Mouse (Mus musculus) heart, postnatal 0 days (tissue): ENCODE measurements around the gene Adar. TPM values are rescaled to one million over a fixed set of nuclear protein-coding genes. Genes with fewer than 3 reads are reported as not detected.

Experiments used
- ATAC-seq: fragments of 200-750 bp; cut with Nextera tagmentation; 2 replicates; pipeline ENCODE4 v1.8.0; 2017; ENCODE audit warnings: low read depth, moderate number of reproducible peaks, moderate library complexity; ENCODE audit not compliant: insufficient read depth
- DNase-seq: peaks from one replicate; pipeline ENCODE4 v3.0.0-alpha.2; 2016; ENCODE audit warnings: low spot score
- H3K27ac ChIP-seq: fragments of 300-500 bp; sonication (generic); 2 replicates; pipeline ENCODE4 v1.5.1; 2014; ENCODE audit warnings: low read depth, mild to moderate bottlenecking
- H3K27me3 ChIP-seq: fragments of 300-500 bp; sonication (generic); 2 replicates; pipeline ENCODE4 v1.6.1; 2014; ENCODE audit warnings: low read length, mixed read lengths; ENCODE audit not compliant: control insufficient read depth, insufficient read depth
- H3K36me3 ChIP-seq: fragments of 300-500 bp; sonication (generic); replicated peaks from 2 replicates; pipeline ENCODE4 v1.6.1; 2014; ENCODE audit warnings: low read length, mixed read lengths; ENCODE audit not compliant: control insufficient read depth, insufficient read depth
- H3K4me1 ChIP-seq: fragments of 300-500 bp; sonication (generic); 2 replicates; pipeline ENCODE4 v1.6.1; 2014; ENCODE audit warnings: antibody characterized with exemption; ENCODE audit not compliant: control insufficient read depth, insufficient read depth
- H3K4me2 ChIP-seq: fragments of 300-500 bp; sonication (generic); 2 replicates; pipeline ENCODE4 v1.6.1; 2014; ENCODE audit warnings: low read depth, mild to moderate bottlenecking, low read length, moderate library complexity
- H3K4me3 ChIP-seq: fragments of 300-500 bp; sonication (generic); 2 replicates; pipeline ENCODE4 v1.5.1; 2014; ENCODE audit warnings: low read depth, low read length
- H3K9ac ChIP-seq: fragments of 300-500 bp; sonication (generic); replicated peaks from 2 replicates; pipeline ENCODE4 v1.6.1; 2014; ENCODE audit warnings: low read depth, low read length, mixed read lengths
- H3K9me3 ChIP-seq: fragments of 300-500 bp; sonication (generic); replicated peaks from 2 replicates; pipeline ENCODE4 v1.6.1; 2016; ENCODE audit warnings: low read length; ENCODE audit not compliant: control insufficient read depth
- CTCF ChIP-seq: IDR thresholded peaks from 2 replicates; pipeline ENCODE4 v1.5.1; 2016; ENCODE audit warnings: antibody characterized with exemption, control low read depth, low read depth
- EP300 ChIP-seq: IDR thresholded peaks from 2 replicates; pipeline ENCODE4 v1.6.1; 2016; ENCODE audit warnings: antibody characterized with exemption, low read depth
- WGBS: fragments of 180-500 bp; shearing (Covaris S2); extraction: QIAGEN DNeasy Blood & Tissue Kit; methylation state at CpG from one replicate; pipeline ENCODE4 v1.1.7; 2014; 5-methylcytosine and 5-hydroxymethylcytosine counted together
- polyA plus RNA-seq: library from polyadenylated mRNA; unstranded; fragments of >200 nt; fragmentation: Nextera tagmentation; extraction: Ambion mirVana; gene quantifications from 2 replicates; pipeline ENCODE4 v1.2.1, GENCODE M21; 2015
- total RNA-seq: library from RNA; depleted of rRNA; stranded (reverse); fragments of >200 nt; gene quantifications from 2 replicates; pipeline ENCODE4 v1.2.3, GENCODE M21; 2014; ENCODE audit warnings: low replicate concordance

Adar gene
- total and polyA plus RNA-seq, 2 experiments from 2014 or later = 4.4 to 36.7 TPM

DNA sequence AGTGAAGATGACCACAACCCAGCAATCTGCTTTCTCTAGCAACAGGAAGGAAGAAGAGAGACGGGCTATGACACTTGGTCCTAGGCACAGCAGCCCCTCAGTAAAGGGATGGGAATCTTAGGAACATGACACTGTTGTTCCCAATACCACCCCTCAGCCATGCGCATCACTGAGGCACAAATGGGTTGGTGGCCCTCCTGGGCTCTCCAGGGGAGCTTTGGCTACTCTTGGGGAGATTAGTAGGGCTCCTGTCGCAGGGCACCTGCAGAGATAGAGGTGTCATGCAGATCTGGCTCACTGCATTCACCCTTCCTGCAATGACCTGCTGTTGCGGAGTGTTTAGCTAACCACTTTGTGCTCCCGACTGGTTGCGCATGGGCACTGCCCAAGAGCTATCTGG, 71.5 kb downstream of the Adar start:
- Histone ChIP-seq H3K9me3 (no peaks in the 10 kb centered on the region), H3K4me1 (no peaks in the 10 kb centered on the region), H3K9ac (no peak overlapping the region), H3K4me3 (no peak overlapping the region), H3K36me3 (peaks cover 25% of the 10 kb centered on the region), H3K4me2 (no peak overlapping the region), H3K27me3 (0 out of 2 replicates have a peak, but pooled peaks cover 3% of the 10 kb centered on the region), H3K27ac (no peak overlapping the region)
- TF ChIP-seq EP300 = no peak
- no peak for TF ChIP-seq CTCF
- WGBS = 78% methylated on average over 6 of the region's 6 CpGs
- ATAC-seq (no peak), DNase-seq (no peak)

DNA sequence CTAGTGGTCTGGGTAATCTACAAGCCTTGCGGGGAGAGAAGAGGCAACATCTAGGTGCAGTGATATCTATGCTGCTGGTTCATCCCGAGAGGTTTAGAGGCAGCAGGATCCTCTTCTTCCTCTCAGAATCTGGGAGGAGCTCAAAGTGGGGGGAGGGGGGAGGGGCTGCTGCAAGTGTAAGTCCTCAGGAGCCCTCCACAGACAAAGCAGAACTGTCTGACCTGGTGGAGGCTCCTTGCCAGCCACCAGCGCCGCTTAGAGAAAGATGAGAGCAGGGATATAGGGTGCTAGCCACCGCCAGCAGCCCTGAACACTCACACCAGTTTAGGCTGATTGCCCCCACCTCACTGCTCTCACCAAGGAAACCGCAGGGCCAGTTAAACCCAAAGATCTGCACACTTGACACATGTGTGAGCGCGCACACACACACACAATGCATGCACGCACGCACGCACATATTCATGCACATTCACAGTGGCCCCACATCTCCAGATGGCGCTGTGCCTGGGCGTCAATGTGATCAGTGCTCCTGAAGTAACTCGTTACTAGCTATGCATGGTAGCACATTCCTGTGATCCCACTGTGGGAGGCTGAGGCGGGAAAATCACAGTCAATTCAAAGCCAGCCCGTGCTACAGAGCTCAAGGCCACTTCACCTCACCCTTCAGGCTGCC, 74.0 kb downstream of the Adar start:
- H3K4me3 ChIP-seq = no peak overlapping the region
- 0 out of 2 replicates have a peak, but pooled peaks cover 3% of the 10 kb centered on the region for H3K27me3 ChIP-seq
- 69% methylated on average over 16 of the region's 16 CpGs for WGBS
- no peak overlapping the region for H3K27ac ChIP-seq
- no peaks in the 10 kb centered on the region for H3K4me1 ChIP-seq
- TF ChIP-seq EP300 (no peak), CTCF (no peak)
- ATAC-seq (no peak), DNase-seq (no peak)
- H3K4me2 ChIP-seq = no peak overlapping the region
- H3K36me3 ChIP-seq = no peaks in the 10 kb centered on the region
- no peak overlapping the region for H3K9ac ChIP-seq
- no peaks in the 10 kb centered on the region for H3K9me3 ChIP-seq

DNA sequence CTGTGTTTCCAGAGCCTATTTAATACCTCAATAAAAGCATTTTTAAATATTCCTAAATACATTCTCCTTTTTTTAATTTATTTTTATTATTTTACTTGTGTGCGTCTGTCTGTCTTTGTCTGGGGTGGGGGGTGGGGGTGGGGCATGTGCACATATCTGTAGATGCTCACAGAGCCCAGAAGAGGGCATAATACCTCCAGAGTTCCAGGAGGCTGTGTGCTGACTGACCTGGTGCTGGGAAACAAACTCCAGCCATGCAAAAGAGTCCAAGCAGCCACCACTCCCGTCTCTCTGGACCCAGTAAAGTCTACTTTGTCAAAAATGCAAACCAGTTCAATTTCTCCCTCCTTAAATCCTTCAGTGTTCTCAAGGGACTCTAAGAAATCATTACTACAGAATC, 79.8 kb downstream of the Adar start:
- WGBS = 54% methylated on average over 2 of the region's 2 CpGs
- Histone ChIP-seq H3K27me3 (no peaks in the 10 kb centered on the region), H3K9me3 (no peaks in the 10 kb centered on the region), H3K27ac (no peak overlapping the region), H3K4me1 (no peaks in the 10 kb centered on the region; the same call in 1 of the 2 replicates), H3K4me3 (no peak overlapping the region), H3K9ac (no peak overlapping the region), H3K4me2 (no peak overlapping the region), H3K36me3 (no peaks in the 10 kb centered on the region)
- DNase-seq = no peak
- no peak for ATAC-seq
- TF ChIP-seq EP300 = no peak
- TF ChIP-seq CTCF = no peak

DNA sequence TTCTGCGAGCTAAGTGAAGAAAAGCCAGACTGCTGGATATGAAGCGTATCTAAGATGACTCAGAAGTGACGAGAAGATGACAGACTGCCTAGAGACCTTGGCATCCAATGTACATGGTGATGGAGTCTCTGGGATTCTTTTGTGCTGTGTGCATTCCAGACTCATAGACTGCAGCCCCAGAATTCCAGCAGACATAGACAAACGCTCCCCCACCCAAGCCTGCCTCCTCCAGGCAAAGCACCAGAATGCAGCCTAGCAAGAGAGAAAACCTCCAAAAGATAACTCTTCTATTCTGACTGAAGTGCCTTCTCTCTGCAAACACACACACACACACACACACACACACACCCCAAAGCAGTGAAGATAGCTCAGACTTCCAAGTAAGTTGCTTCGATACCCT, 80.9 kb downstream of the Adar start:
- H3K9ac ChIP-seq = no peak overlapping the region
- H3K4me2 ChIP-seq = no peak overlapping the region
- TF ChIP-seq EP300 (no peak), CTCF (no peak)
- H3K36me3 ChIP-seq = no peaks in the 10 kb centered on the region
- DNase-seq (no peak), ATAC-seq (no peak)
- 41% methylated on average over 5 of the region's 5 CpGs for WGBS
- H3K9me3 ChIP-seq = no peaks in the 10 kb centered on the region
- no peaks in the 10 kb centered on the region; the same call in 1 of the 2 replicates for H3K4me1 ChIP-seq
- no peak overlapping the region for H3K4me3 ChIP-seq
- H3K27me3 ChIP-seq = no peaks in the 10 kb centered on the region
- H3K27ac ChIP-seq = no peak overlapping the region

DNA sequence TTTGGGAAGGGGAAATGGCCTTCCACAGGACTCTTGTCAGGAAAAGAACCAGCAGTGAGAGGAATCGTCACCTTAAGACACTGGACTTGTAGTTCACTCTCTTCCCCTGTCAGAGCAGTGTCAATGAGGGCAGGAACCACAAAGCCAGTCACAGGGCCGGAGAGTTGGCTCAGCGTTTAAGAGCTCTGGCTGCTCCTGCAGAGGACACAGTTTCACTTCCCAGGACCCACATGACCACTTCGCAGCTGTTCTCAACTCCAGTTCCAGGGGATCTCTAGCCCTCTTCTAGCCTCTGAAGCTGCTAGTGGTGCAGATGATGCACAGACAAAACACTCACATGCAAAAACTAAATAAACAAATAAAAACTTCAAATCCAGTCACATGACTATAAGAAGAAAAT, 81.5 kb downstream of the Adar start:
- WGBS = 31% methylated on average over 4 of the region's 4 CpGs
- Histone ChIP-seq H3K4me1 (no peaks in the 10 kb centered on the region; the same call in 1 of the 2 replicates), H3K4me2 (no peak overlapping the region), H3K36me3 (no peaks in the 10 kb centered on the region), H3K9me3 (no peaks in the 10 kb centered on the region), H3K9ac (no peak overlapping the region), H3K4me3 (no peak overlapping the region), H3K27ac (no peak overlapping the region), H3K27me3 (no peaks in the 10 kb centered on the region)
- ATAC-seq (peak; percentile 30; the same call in 1 of the 2 replicates), DNase-seq (no peak)
- TF ChIP-seq EP300 (no peak), CTCF (no peak)

DNA sequence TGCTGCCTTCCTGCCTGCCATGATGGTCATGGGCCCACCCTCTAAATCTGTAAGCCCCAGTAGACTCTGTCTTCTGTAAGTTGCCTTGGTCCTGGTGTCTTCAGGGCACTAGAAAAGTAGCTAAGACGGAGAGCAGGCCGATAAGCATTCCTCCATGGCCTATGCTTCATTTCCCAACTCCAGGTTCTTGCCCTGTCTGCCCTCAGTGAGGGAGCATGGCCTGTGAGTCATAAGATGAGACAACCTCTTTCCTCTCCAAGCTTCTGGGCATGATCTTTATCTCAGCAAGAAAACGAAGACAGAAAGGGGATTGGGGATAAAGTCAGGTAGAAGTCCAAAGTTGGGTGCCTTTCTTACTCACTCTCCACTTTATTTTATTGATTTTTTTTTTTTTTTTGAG, 83.7 kb downstream of the Adar start:
- no peak for ATAC-seq
- TF ChIP-seq CTCF (no peak), EP300 (no peak)
- Histone ChIP-seq H3K4me2 (no peak overlapping the region), H3K4me1 (no peaks in the 10 kb centered on the region; the same call in 1 of the 2 replicates), H3K9me3 (no peaks in the 10 kb centered on the region), H3K4me3 (no peak overlapping the region), H3K36me3 (no peaks in the 10 kb centered on the region), H3K27ac (no peak overlapping the region), H3K27me3 (no peaks in the 10 kb centered on the region), H3K9ac (no peak overlapping the region)
- WGBS = 81% methylated on average over 3 of the region's 3 CpGs
- DNase-seq = no peak
